Mouse (Mus musculus): ENCODE measurements around the gene Pdia3. TPM values are rescaled to one million over a fixed set of nuclear protein-coding genes. Genes with fewer than 3 reads are reported as not detected.

Gene Pdia3
- polyA plus RNA-seq (2014; fragmentation: Illumina TruSeq; extraction: RNeasy Lipid Tissue Mini Kit (QIAGEN cat#74804); ENCODE audit: low read depth, low replicate concordance), result 468 TPM

GRCm38 (mm10) chr2:121413387-121414042 lies at the start of gene Pdia3, which contains the start of gene Catsper2:
Gene Pdia3, plus strand, starts transcription at chr2:121413775.
Gene Catsper2, minus strand, starts transcription at chr2:121413792.

DNA sequence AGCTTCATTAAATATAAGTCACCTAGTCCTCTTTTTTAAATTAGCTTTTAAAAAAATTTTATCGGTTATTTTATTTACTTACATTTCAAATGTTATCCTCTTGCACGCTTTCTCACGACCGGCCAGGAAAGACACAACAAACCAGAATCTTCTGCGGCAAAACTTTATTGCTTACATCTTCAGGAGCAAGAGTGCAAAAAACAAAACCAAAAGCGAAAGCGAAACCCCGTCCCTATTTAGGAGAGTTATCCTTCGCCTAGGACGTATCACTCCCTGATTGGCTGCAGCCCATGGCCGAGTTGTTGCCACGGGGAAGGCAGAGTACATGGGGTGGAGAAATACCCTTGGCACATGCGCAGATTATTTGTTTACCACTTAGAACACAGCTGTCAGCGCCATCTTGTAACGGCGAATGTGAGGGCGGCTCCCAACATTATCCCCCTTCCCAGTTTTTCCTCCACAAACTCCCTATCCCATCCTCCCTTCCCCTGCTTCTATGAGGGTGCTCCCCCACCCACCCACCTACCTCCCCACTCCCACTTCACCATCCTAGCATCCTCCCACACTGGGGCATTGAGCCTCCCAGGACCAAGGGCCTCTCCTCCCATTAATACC lies 26.5 kb upstream of the Pdia3 start, which contains the start of gene Strc:
Strc (minus strand) TSS at position 208 of the 615 bp plus-strand sequence.

DNA sequence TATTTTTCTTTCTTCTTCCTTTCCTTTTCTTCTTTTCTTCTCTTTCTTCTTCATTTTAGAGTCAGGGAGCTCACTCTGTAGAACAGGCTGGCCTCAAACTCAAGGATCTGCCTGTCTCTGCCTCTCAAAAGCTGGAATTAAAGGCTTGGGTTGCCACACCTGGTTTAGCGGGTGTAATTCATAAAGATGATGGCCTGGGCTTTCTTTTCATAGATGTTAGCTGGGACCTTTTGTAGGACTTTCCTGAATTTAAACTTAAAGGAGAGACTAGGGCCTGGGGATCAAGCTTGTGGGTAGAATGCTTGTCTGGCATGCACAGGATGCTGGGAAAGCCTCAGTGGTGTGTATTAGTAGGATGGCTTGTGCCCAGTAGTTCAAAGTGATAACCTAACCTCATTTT lies 30.6 kb downstream of the Pdia3 start, which contains the start of gene Ell3:
Ell3 (minus strand) TSS at position 101 of the 400 bp plus-strand sequence.

GRCm38 (mm10) chr2:121448739-121449535 lies 35.4 kb downstream of the Pdia3 start, which contains the start of gene Serf2:
Gene Serf2, plus strand, starts transcription at chr2:121449195.

GRCm38 (mm10) chr2:121452990-121453389 lies 39.4 kb downstream of the Pdia3 start, which contains the start of gene Hypk:
Gene Hypk, plus strand, starts transcription at chr2:121453290.

GRCm38 (mm10) chr2:121456692-121457642 lies 43.4 kb downstream of the Pdia3 start, which contains the start of gene Serinc4:
Gene Serinc4, minus strand, starts transcription at chr2:121456781.

GRCm38 (mm10) chr2:121473301-121474179 lies 60.0 kb downstream of the Pdia3 start, which contains the start of gene Mfap1b:
Gene Mfap1b, minus strand, starts transcription at chr2:121474067.

Other genes with a start within 250 kb of the Pdia3 start
- gene Tubgcp4, start 243.1 kb upstream of the Pdia3 start, polyA plus RNA-seq (2014; fragmentation: Illumina TruSeq; extraction: RNeasy Lipid Tissue Mini Kit (QIAGEN cat#74804); ENCODE audit: low read depth, low replicate concordance), result 18.2 TPM
- gene Zscan29, start 242.7 kb upstream of the Pdia3 start, polyA plus RNA-seq (2014; fragmentation: Illumina TruSeq; extraction: RNeasy Lipid Tissue Mini Kit (QIAGEN cat#74804); ENCODE audit: low read depth, low replicate concordance), result 9.7 TPM
- 22.6 TPM for gene Trp53bp1, start 142.4 kb upstream of the Pdia3 start, polyA plus RNA-seq (2014; fragmentation: Illumina TruSeq; extraction: RNeasy Lipid Tissue Mini Kit (QIAGEN cat#74804); ENCODE audit: low read depth, low replicate concordance)
- gene Map1a, start 124.2 kb upstream of the Pdia3 start, polyA plus RNA-seq (2014; fragmentation: Illumina TruSeq; extraction: RNeasy Lipid Tissue Mini Kit (QIAGEN cat#74804); ENCODE audit: low read depth, low replicate concordance), result 2.4 TPM
- 38.9 TPM for gene Ppip5k1, start 58.4 kb upstream of the Pdia3 start, polyA plus RNA-seq (2014; fragmentation: Illumina TruSeq; extraction: RNeasy Lipid Tissue Mini Kit (QIAGEN cat#74804); ENCODE audit: low read depth, low replicate concordance)
- 3.6 TPM for gene Ckmt1, start 56.1 kb upstream of the Pdia3 start, polyA plus RNA-seq (2014; fragmentation: Illumina TruSeq; extraction: RNeasy Lipid Tissue Mini Kit (QIAGEN cat#74804); ENCODE audit: low read depth, low replicate concordance)
- gene Strc, start 26.6 kb upstream of the Pdia3 start, polyA plus RNA-seq (2014; fragmentation: Illumina TruSeq; extraction: RNeasy Lipid Tissue Mini Kit (QIAGEN cat#74804); ENCODE audit: low read depth, low replicate concordance), result 0.14 TPM
- 10.4 TPM for gene Catsper2, start within 50 bp of the Pdia3 start, polyA plus RNA-seq (2014; fragmentation: Illumina TruSeq; extraction: RNeasy Lipid Tissue Mini Kit (QIAGEN cat#74804); ENCODE audit: low read depth, low replicate concordance)
- gene Ell3, start 30.5 kb downstream of the Pdia3 start, polyA plus RNA-seq (2014; fragmentation: Illumina TruSeq; extraction: RNeasy Lipid Tissue Mini Kit (QIAGEN cat#74804); ENCODE audit: low read depth, low replicate concordance), result 16.5 TPM
- gene Serf2, start 35.4 kb downstream of the Pdia3 start, polyA plus RNA-seq (2014; fragmentation: Illumina TruSeq; extraction: RNeasy Lipid Tissue Mini Kit (QIAGEN cat#74804); ENCODE audit: low read depth, low replicate concordance), result 463 TPM
- 15.3 TPM for gene Hypk, start 39.5 kb downstream of the Pdia3 start, polyA plus RNA-seq (2014; fragmentation: Illumina TruSeq; extraction: RNeasy Lipid Tissue Mini Kit (QIAGEN cat#74804); ENCODE audit: low read depth, low replicate concordance)
- gene Serinc4, start 43.0 kb downstream of the Pdia3 start, polyA plus RNA-seq (2014; fragmentation: Illumina TruSeq; extraction: RNeasy Lipid Tissue Mini Kit (QIAGEN cat#74804); ENCODE audit: low read depth, low replicate concordance), result 0.74 TPM
- gene Mfap1b, start 60.3 kb downstream of the Pdia3 start, polyA plus RNA-seq (2014; fragmentation: Illumina TruSeq; extraction: RNeasy Lipid Tissue Mini Kit (QIAGEN cat#74804); ENCODE audit: low read depth, low replicate concordance), result 30.5 TPM
- 24.0 TPM for gene Mfap1a, start 92.9 kb downstream of the Pdia3 start, polyA plus RNA-seq (2014; fragmentation: Illumina TruSeq; extraction: RNeasy Lipid Tissue Mini Kit (QIAGEN cat#74804); ENCODE audit: low read depth, low replicate concordance)
- gene Wdr76, start 92.9 kb downstream of the Pdia3 start, polyA plus RNA-seq (2014; fragmentation: Illumina TruSeq; extraction: RNeasy Lipid Tissue Mini Kit (QIAGEN cat#74804); ENCODE audit: low read depth, low replicate concordance), result 2.1 TPM